Mouse (Mus musculus): ENCODE data around the gene Hmgn5. TPM values are rescaled to one million over a fixed set of nuclear protein-coding genes. Genes with fewer than 3 reads are reported as not detected.

The Hmgn5 gene
- total RNA-seq (2023) = 1 to 10 TPM; 8.9 to 9.5 TPM

GRCm38 (mm10) chrX:109013283-109013682 is at the start of gene Hmgn5:
TSS of gene Hmgn5 (minus strand) at chrX:109013404.

Other genes with a start within 250 kb of the Hmgn5 start
- 10 to 100 TPM; 31.9 to 35.8 TPM for gene Brwd3, start 179.0 kb downstream of the Hmgn5 start, total RNA-seq (2023)
- 10 to 100 TPM; 58.4 to 62.3 TPM for gene Sh3bgrl, start 82.0 kb upstream of the Hmgn5 start, total RNA-seq (2023)
- gene Gm6377, start 183.4 kb upstream of the Hmgn5 start, total RNA-seq (2023) = 100 to 1,000 TPM in 1 of 2 experiments, 10 to 100 TPM in 1; 72.9 to 102 TPM